Mouse (Mus musculus) testis, adult 2 months (tissue): ENCODE measurements at regions not wholly inside any gene's neighbourhood (a gene's known extent, or its start where the extent isn't known, plus 50 kb on each side); places are given as distances from the start of the nearest gene placed in this dataset.

Source experiments
- CTCF ChIP-seq: fragments of 200-500 bp; IDR thresholded peaks from 2 replicates; pipeline ENCODE4 v1.5.1; 2012; ENCODE audit warnings: low read depth, mild to moderate bottlenecking, inconsistent platforms, low read length, moderate library complexity; ENCODE audit not compliant: control insufficient read depth, insufficient read depth, insufficient replicate concordance
- POLR2A ChIP-seq: fragments of 200-500 bp; IDR thresholded peaks from 2 replicates; pipeline ENCODE4 v1.6.1; 2012; ENCODE audit warnings: low read depth, mild to moderate bottlenecking, inconsistent platforms, low read length, moderate library complexity; ENCODE audit not compliant: control insufficient read depth

GRCm38 (mm10) chr15:37065926-37066550, 58.5 kb upstream of the Zfp706 start:
- TF ChIP-seq POLR2A (no peak), CTCF (no peak)
